Mouse (Mus musculus) forebrain, embryonic 14.5 days (tissue): ENCODE measurements around the gene Zfp984. TPM values are rescaled to one million over a fixed set of nuclear protein-coding genes. Genes with fewer than 3 reads are reported as not detected.
A peak's percentile ranks its signal among the peaks of the same experiment; 100 is the strongest.
"Not testable (repeated sequence)": the region's sequence is repeated elsewhere in the genome, so short reads cannot be mapped to it uniquely, and the experiment has no call there.

Experiments used
- ATAC-seq: fragments of 200-750 bp; cut with Nextera tagmentation; 2 replicates; pipeline ENCODE4 v1.8.0; 2017; ENCODE audit warnings: mild to moderate bottlenecking, moderate library complexity
- DNase-seq: peaks from one replicate; pipeline ENCODE4 v3.0.0-alpha.2; 2015; ENCODE audit warnings: low spot score
- H3K27ac ChIP-seq: fragments of 300-500 bp; sonication (generic); 2 replicates; pipeline ENCODE4 v1.5.1; 2014; ENCODE audit warnings: low read depth, mild to moderate bottlenecking, control low read depth, low read length, moderate library complexity
- H3K27me3 ChIP-seq: fragments of 300-500 bp; sonication (generic); replicated peaks from 2 replicates; pipeline ENCODE4 v1.6.1; 2014; ENCODE audit warnings: low read length, control low read depth, mixed read lengths; ENCODE audit not compliant: control insufficient read depth, insufficient read depth
- H3K36me3 ChIP-seq: fragments of 300-500 bp; sonication (generic); 2 replicates; pipeline ENCODE4 v1.6.1; 2014; ENCODE audit warnings: low read length, control low read depth; ENCODE audit not compliant: control insufficient read depth, insufficient read depth
- H3K4me1 ChIP-seq: fragments of 300-500 bp; sonication (generic); 2 replicates; pipeline ENCODE4 v1.6.1; 2014; ENCODE audit warnings: antibody characterized with exemption, low read length, control low read depth; ENCODE audit not compliant: control insufficient read depth, insufficient read depth
- H3K4me2 ChIP-seq: fragments of 300-500 bp; sonication (generic); 2 replicates; pipeline ENCODE4 v1.6.1; 2014; ENCODE audit warnings: mild to moderate bottlenecking, control low read depth, low read length
- H3K4me3 ChIP-seq: fragments of 300-500 bp; sonication (generic); 2 replicates; pipeline ENCODE4 v1.5.1; 2014; ENCODE audit warnings: low read depth, low read length, control low read depth
- H3K9ac ChIP-seq: fragments of 300-500 bp; sonication (generic); 2 replicates; pipeline ENCODE4 v1.6.1; 2014; ENCODE audit warnings: mild to moderate bottlenecking, low read length, control low read depth, moderate library complexity
- H3K9me3 ChIP-seq: fragments of 300-500 bp; sonication (generic); replicated peaks from 2 replicates; pipeline ENCODE4 v1.6.1; 2016; ENCODE audit warnings: low read length, control low read depth, mixed read lengths; ENCODE audit not compliant: control insufficient read depth
- WGBS: fragments of 180-500 bp; shearing (Covaris S2); extraction: QIAGEN DNeasy Blood & Tissue Kit; methylation state at CpG from one replicate; pipeline ENCODE4 v1.1.7; 2014; 5-methylcytosine and 5-hydroxymethylcytosine counted together
- polyA plus RNA-seq: library from polyadenylated mRNA; unstranded; fragments of >200 nt; fragmentation: Nextera tagmentation; extraction: Ambion mirVana; gene quantifications from 2 replicates; pipeline ENCODE4 v1.2.1, GENCODE M21; 2014

Zfp984 gene
- polyA plus RNA-seq, 1 experiment from 2014 or later, result 6.1 TPM

GRCm38 (mm10) chr4:147819659-147820058, 10.1 kb upstream of the Zfp984 start:
- H3K27me3 ChIP-seq, ATAC-seq, H3K9ac ChIP-seq, DNase-seq, H3K27ac ChIP-seq, H3K36me3 ChIP-seq, H3K4me1 ChIP-seq, H3K4me2 ChIP-seq, H3K4me3 ChIP-seq: not testable (repeated sequence)
- peaks cover 27% of the 10 kb centered on the region for H3K9me3 ChIP-seq
- 85% methylated on average over 7 of the region's 7 CpGs for whole genome bisulfite sequencing

GRCm38 (mm10) chr4:147814592-147815167, 5.1 kb upstream of the Zfp984 start:
- DNase-seq (peak; percentile 7), ATAC-seq (no peak)
- no peak overlapping the region for H3K27ac ChIP-seq
- H3K4me2 ChIP-seq, result no peak overlapping the region
- H3K9me3 ChIP-seq, result 0 out of 2 replicates have a peak, but pooled peaks cover 4% of the 10 kb centered on the region
- H3K9ac ChIP-seq, result no peak overlapping the region
- WGBS, result 82% methylated on average over 2 of the region's 2 CpGs
- H3K27me3 ChIP-seq, result no peaks in the 10 kb centered on the region
- no peaks in the 10 kb centered on the region for H3K36me3 ChIP-seq
- no peak overlapping the region for H3K4me3 ChIP-seq
- H3K4me1 ChIP-seq, result no peaks in the 10 kb centered on the region

GRCm38 (mm10) chr4:147813249-147813765, 3.7 kb upstream of the Zfp984 start:
- no peak overlapping the region for H3K9ac ChIP-seq
- H3K4me3 ChIP-seq, result no peak overlapping the region
- H3K36me3 ChIP-seq, result no peaks in the 10 kb centered on the region
- H3K27me3 ChIP-seq, result no peaks in the 10 kb centered on the region
- H3K4me2 ChIP-seq, result no peak overlapping the region
- DNase-seq (no peak), ATAC-seq (no peak)
- no peak overlapping the region for H3K27ac ChIP-seq
- no peaks in the 10 kb centered on the region for H3K4me1 ChIP-seq
- 47% methylated on average over 5 of the region's 5 CpGs for WGBS
- 0 out of 2 replicates have a peak, but pooled peaks cover 3% of the 10 kb centered on the region for H3K9me3 ChIP-seq

GRCm38 (mm10) chr4:147809966-147810304, 347 bp upstream of the Zfp984 start:
- not testable (repeated sequence) for DNase-seq, H3K27ac ChIP-seq, ATAC-seq, H3K27me3 ChIP-seq, H3K36me3 ChIP-seq, H3K4me1 ChIP-seq, H3K9me3 ChIP-seq, H3K9ac ChIP-seq
- Histone ChIP-seq H3K4me2 (peak overlapping the region; percentile 59), H3K4me3 (peak overlapping the region; percentile 38)
- WGBS, result 42% methylated on average over 2 of the region's 2 CpGs

GRCm38 (mm10) chr4:147808483-147808882, 1.1 kb downstream of the Zfp984 start:
- H3K36me3 ChIP-seq, H3K4me3 ChIP-seq, H3K9ac ChIP-seq, H3K27me3 ChIP-seq, H3K4me1 ChIP-seq, H3K9me3 ChIP-seq, DNase-seq, H3K27ac ChIP-seq: not testable (repeated sequence)
- WGBS, result 79% methylated on average over 4 of the region's 4 CpGs
- peak overlapping the region; percentile 59; the same call in 1 of the 2 replicates for H3K4me2 ChIP-seq
- ATAC-seq, result 0 out of 2 replicates have a peak, but pooled peaks have one; percentile 40

- WGBS, result 89% methylated on average over 1 of the region's 1 CpGs
- H3K9ac ChIP-seq, H3K4me2 ChIP-seq, H3K36me3 ChIP-seq, H3K27ac ChIP-seq, DNase-seq, H3K4me1 ChIP-seq, H3K4me3 ChIP-seq, H3K27me3 ChIP-seq, H3K9me3 ChIP-seq, ATAC-seq: not testable (repeated sequence)
Observed at GRCm38 (mm10) chr4:147795308-147795707, 14.3 kb downstream of the Zfp984 start.

- H3K4me1 ChIP-seq, H3K27ac ChIP-seq, H3K36me3 ChIP-seq, H3K4me2 ChIP-seq, H3K4me3 ChIP-seq, H3K9me3 ChIP-seq, H3K9ac ChIP-seq, ATAC-seq, H3K27me3 ChIP-seq, DNase-seq: not testable (repeated sequence)
- WGBS, result 84% methylated on average over 1 of the region's 3 CpGs
Observed at GRCm38 (mm10) chr4:147794026-147794665, 15.4 kb downstream of the Zfp984 start.

GRCm38 (mm10) chr4:147793390-147793916, 16.1 kb downstream of the Zfp984 start:
- not testable (repeated sequence) for H3K4me2 ChIP-seq, ATAC-seq, H3K4me3 ChIP-seq, H3K27ac ChIP-seq, H3K36me3 ChIP-seq, DNase-seq, H3K9ac ChIP-seq, H3K27me3 ChIP-seq, H3K4me1 ChIP-seq
- H3K9me3 ChIP-seq, result peaks cover 13% of the 10 kb centered on the region
- 65% methylated on average over 2 of the region's 2 CpGs for WGBS

- not testable (repeated sequence) for H3K4me2 ChIP-seq, ATAC-seq, H3K4me3 ChIP-seq, H3K4me1 ChIP-seq, H3K27ac ChIP-seq, H3K9ac ChIP-seq, DNase-seq, H3K27me3 ChIP-seq, H3K36me3 ChIP-seq
- peaks cover 17% of the 10 kb centered on the region for H3K9me3 ChIP-seq
Observed at GRCm38 (mm10) chr4:147791729-147792128, 17.9 kb downstream of the Zfp984 start.
